8 mouse cellular contexts compared by ENCODE assay signal in the genomic region with DNA sequence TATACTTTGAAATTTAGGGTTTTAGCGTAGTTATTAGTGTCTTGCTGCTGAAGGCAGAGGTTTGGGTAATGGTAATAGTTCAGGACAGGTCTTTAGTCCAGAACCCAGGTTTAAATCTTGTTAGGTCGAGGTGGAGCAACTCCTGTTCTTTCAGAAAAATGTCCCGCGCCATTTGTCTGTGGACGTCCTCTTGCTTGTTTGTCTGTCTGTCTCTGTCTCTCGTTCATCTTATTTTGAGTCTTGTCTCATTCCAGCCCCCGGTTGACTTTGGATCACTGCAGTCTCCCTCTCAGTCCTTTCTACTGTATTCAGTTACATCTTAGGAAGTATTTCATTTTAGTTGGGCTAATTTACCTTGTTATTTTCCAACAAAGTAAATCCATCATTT. TPM values are rescaled to one million over a fixed set of nuclear protein-coding genes. Genes with fewer than 3 reads are reported as not detected.
A peak's percentile ranks its signal among the peaks of the same experiment; 100 is the strongest.
DNase-seq lines count a peak whose midpoint lies in the region; ATAC-seq lines count a peak whose summit lies in the region.

No protein-coding gene starts in this region.

- peaks cover 11% of the 10 kb centered on the region; the same call in 1 of the 2 replicates for H3K36me3 ChIP-seq in kidney, embryonic 16.5 days (ENCODE audit: insufficient read depth, low read length)
- H3K36me3 ChIP-seq in hindbrain, embryonic 13.5 days: peaks cover 17% of the 10 kb centered on the region
- peaks cover 12% of the 10 kb centered on the region for H3K36me3 ChIP-seq in midbrain, embryonic 14.5 days (ENCODE audit: control insufficient read depth, insufficient read depth, low read length)

- H3K4me1 ChIP-seq in kidney, embryonic 16.5 days (ENCODE audit: insufficient read depth, low read length): peaks cover 10% of the 10 kb centered on the region; the same call in 1 of the 2 replicates
- H3K4me1 ChIP-seq in hindbrain, embryonic 13.5 days (replicated peaks): peaks cover 18% of the 10 kb centered on the region
- peaks cover 16% of the 10 kb centered on the region for H3K4me1 ChIP-seq in midbrain, embryonic 14.5 days (ENCODE audit: control insufficient read depth, insufficient read depth, low read length)

- peak overlapping the region; percentile 93 for H3K4me3 ChIP-seq in kidney, embryonic 16.5 days (ENCODE audit: low read length)
- H3K4me3 ChIP-seq in hindbrain, embryonic 13.5 days: peak overlapping the region; percentile 78
- peak overlapping the region; percentile 93 for H3K4me3 ChIP-seq in midbrain, embryonic 14.5 days (replicated peaks; ENCODE audit: low read depth, low read length)

- H3K9me3 ChIP-seq in kidney, embryonic 16.5 days (ENCODE audit: low read length): no peaks in the 10 kb centered on the region
- no peaks in the 10 kb centered on the region for H3K9me3 ChIP-seq in hindbrain, embryonic 13.5 days
- H3K9me3 ChIP-seq in midbrain, embryonic 14.5 days (ENCODE audit: control insufficient read depth, low read length): no peaks in the 10 kb centered on the region

- H3K27ac ChIP-seq in kidney, embryonic 16.5 days (ENCODE audit: low read length): peak overlapping the region; percentile 84; the same call in 1 of the 2 replicates
- peak overlapping the region; percentile 86; the same call in 1 of the 2 replicates for H3K27ac ChIP-seq in hindbrain, embryonic 13.5 days
- H3K27ac ChIP-seq in midbrain, embryonic 14.5 days (replicated peaks; ENCODE audit: low read depth, low read length): peak overlapping the region; percentile 86; the same call in 1 of the 2 replicates

- no peak for ATAC-seq in kidney, embryonic 16.5 days (ENCODE audit: low FRiP score, low TSS enrichment)
- ATAC-seq in hindbrain, embryonic 13.5 days (ENCODE audit: low FRiP score): no peak
- no peak for ATAC-seq in midbrain, embryonic 14.5 days (ENCODE audit: low FRiP score, low TSS enrichment)
- ATAC-seq in inflammation-experienced regulatory T-cells, adult 6 months: no peak

- peak overlapping the region; percentile 89 for H3K9ac ChIP-seq in kidney, embryonic 16.5 days (replicated peaks; ENCODE audit: low read length)
- peak overlapping the region; percentile 81 for H3K9ac ChIP-seq in hindbrain, embryonic 13.5 days
- peak overlapping the region; percentile 77 for H3K9ac ChIP-seq in midbrain, embryonic 14.5 days (replicated peaks; ENCODE audit: low read length)

- H3K27me3 ChIP-seq in kidney, embryonic 16.5 days (ENCODE audit: insufficient read depth, low read length): no peaks in the 10 kb centered on the region
- no peaks in the 10 kb centered on the region for H3K27me3 ChIP-seq in hindbrain, embryonic 13.5 days
- H3K27me3 ChIP-seq in midbrain, embryonic 14.5 days (ENCODE audit: control insufficient read depth, insufficient read depth, low read length): no peaks in the 10 kb centered on the region

- peak overlapping the region; percentile 92 for H3K4me2 ChIP-seq in kidney, embryonic 16.5 days (replicated peaks; ENCODE audit: low read depth, low read length)
- H3K4me2 ChIP-seq in hindbrain, embryonic 13.5 days: peak overlapping the region; percentile 66
- H3K4me2 ChIP-seq in midbrain, embryonic 14.5 days (ENCODE audit: low read length): peak overlapping the region; percentile 81

- no peak for DNase-seq in kidney, adult 11 months
- DNase-seq in c-Kit-negative CD71-positive TER-119-positive erythroid progenitor cells, embryonic 14.5 days (ENCODE audit: low read depth, low spot score): peak; percentile 30
- DNase-seq in midbrain, embryonic 14.5 days: no peak
- no peak for DNase-seq in urinary bladder, postnatal 25 days (ENCODE audit: low spot score)
- DNase-seq in adrenal gland, adult 8-10 months: no peak

- WGBS in kidney, embryonic 16.5 days: 1% methylated on average over 7 of the region's 7 CpGs
- 2% methylated on average over 7 of the region's 7 CpGs for WGBS in hindbrain, embryonic 13.5 days
- 3% methylated on average over 7 of the region's 7 CpGs for WGBS in midbrain, embryonic 14.5 days

RNA-seq across cellular contexts. Expression of a gene that starts 0.8 kb away (rescaled TPM):
- 46.0 and 47.7 TPM in 2 replicates for polyA plus RNA-seq in kidney, embryonic 16.5 days (2015; fragmentation: Nextera tagmentation; extraction: Ambion mirVana)
- polyA plus RNA-seq in hindbrain, embryonic 13.5 days (2015; fragmentation: Nextera tagmentation; extraction: Ambion mirVana): 20.0 and 21.0 TPM in 2 replicates
- polyA plus RNA-seq in midbrain, embryonic 14.5 days (2014; fragmentation: Nextera tagmentation; extraction: Ambion mirVana): 8.1 and 16.0 TPM in 2 replicates
- 10 to 100 TPM; 64.5 to 87.3 (median 75.1) TPM for total RNA-seq in adrenal gland, adult 8-10 months (2022)
- 10 to 100 TPM; 33.1 to 43.5 (median 36.8) TPM for polyA plus RNA-seq in inflammation-experienced regulatory T-cells, adult 6 months (2017; shearing (Covaris generic))

RNA-seq across cellular contexts. Expression of a gene that starts 32.3 kb away (rescaled TPM):
- 0.52 TPM in 1 of 2 replicates, not detected in the other for polyA plus RNA-seq in kidney, embryonic 16.5 days (2015; fragmentation: Nextera tagmentation; extraction: Ambion mirVana)
- not detected in 2 replicates for polyA plus RNA-seq in hindbrain, embryonic 13.5 days (2015; fragmentation: Nextera tagmentation; extraction: Ambion mirVana)
- polyA plus RNA-seq in midbrain, embryonic 14.5 days (2014; fragmentation: Nextera tagmentation; extraction: Ambion mirVana): not detected in 2 replicates
- not detected for total RNA-seq in adrenal gland, adult 8-10 months (2022)
- polyA plus RNA-seq in inflammation-experienced regulatory T-cells, adult 6 months (2017; shearing (Covaris generic)): not detected
